Mouse (Mus musculus): ENCODE measurements around the gene Tradd. TPM values are rescaled to one million over a fixed set of nuclear protein-coding genes. Genes with fewer than 3 reads are reported as not detected.

The Tradd gene
- polyA plus RNA-seq, 1 experiment from 2014 or later = 13.2 TPM

- peaks cover 36% of the 10 kb centered on the region for H3K4me1 ChIP-seq
- ATAC-seq = no peak
- no peak overlapping the region for H3K9ac ChIP-seq
- peak overlapping the region; percentile 77 for H3K4me2 ChIP-seq
- whole genome bisulfite sequencing = 15% methylated on average over 10 of the region's 10 CpGs
- H3K4me3 ChIP-seq = peak overlapping the region; percentile 60; the same call in 1 of the 2 replicates
- H3K9me3 ChIP-seq (replicated peaks) = no peaks in the 10 kb centered on the region; the same call in 1 of the 2 replicates
- H3K27ac ChIP-seq = no peak overlapping the region
- peaks cover 96% of the 10 kb centered on the region for H3K27me3 ChIP-seq
- no peaks in the 10 kb centered on the region for H3K36me3 ChIP-seq (ENCODE audit: poor library complexity, severe bottlenecking)
Observed at GRCm38 (mm10) chr8:105265128-105265527, 719 bp upstream of the Tradd start.

DNA sequence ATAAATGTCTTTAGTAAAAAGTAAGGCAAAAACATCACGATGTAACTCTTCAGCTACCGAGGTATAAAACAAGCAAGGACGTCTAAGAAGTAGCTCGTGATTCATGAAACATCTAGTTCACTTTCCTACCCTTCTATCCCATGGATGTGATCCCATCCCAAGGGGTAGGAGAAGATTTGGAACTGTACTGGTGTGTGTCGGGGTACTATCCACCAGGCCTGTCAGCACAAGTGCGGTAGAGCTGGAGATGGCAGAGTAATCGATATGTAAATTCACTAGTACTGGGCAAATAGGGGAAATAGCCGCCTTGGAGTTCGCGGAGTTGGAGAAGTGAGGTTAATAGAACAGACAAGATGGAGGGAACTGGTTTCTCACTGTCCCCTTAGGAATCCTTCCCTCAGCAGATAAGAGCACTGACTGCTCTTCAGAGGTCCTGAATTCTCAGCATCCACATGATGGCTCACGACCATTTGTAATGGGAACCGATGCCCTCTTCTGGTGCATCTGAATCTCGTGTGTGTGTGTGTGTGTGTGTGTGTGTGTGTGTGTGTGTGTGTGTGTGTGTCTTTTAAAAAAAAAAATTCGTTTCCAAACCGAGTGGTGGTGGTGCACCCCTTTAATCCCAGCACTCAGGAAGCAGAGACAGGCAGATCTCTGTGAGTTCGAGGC is 1.0 kb downstream of the Tradd start:
- H3K36me3 ChIP-seq (ENCODE audit: poor library complexity, severe bottlenecking) = no peaks in the 10 kb centered on the region
- peaks cover 96% of the 10 kb centered on the region for H3K27me3 ChIP-seq
- WGBS = 38% methylated on average over 16 of the region's 16 CpGs
- H3K4me3 ChIP-seq = peak overlapping the region; percentile 60; the same call in 1 of the 2 replicates
- H3K9me3 ChIP-seq (replicated peaks) = no peaks in the 10 kb centered on the region; the same call in 1 of the 2 replicates
- H3K27ac ChIP-seq = no peak overlapping the region
- H3K4me1 ChIP-seq = peaks cover 34% of the 10 kb centered on the region
- H3K9ac ChIP-seq = no peak overlapping the region
- no peak for ATAC-seq
- peak overlapping the region; percentile 77 for H3K4me2 ChIP-seq

DNA sequence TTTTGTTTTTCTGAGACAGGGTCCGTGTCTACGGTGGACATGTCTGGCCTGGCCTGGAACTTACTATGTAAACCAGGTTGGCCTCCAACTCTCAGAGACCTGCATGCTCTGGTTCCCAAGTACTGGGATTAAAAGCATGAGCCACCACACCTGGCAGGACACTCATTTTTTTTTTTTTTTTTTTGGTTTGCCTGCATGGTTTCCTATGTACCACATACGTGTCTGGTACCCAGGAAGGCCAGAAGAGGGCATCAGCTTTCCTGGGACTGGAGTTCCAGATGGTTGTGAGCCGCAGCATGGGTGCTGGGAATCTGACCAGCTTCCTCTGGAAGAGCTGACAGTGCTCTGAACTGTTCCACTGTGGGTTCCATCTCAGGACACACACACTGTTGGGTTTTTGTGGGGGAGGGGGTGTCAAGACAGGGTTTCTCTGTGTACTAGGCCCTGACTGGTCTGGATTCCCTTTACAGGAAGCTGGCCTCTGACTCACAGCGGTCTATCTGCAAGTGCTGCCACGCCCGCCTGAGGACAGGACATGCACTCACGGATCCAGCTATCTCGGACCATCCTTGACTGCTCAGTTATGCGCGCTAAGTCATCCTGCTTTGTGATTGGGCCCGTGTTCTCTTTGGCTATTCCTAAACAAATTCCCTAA is 3.0 kb downstream of the Tradd start:
- Histone ChIP-seq H3K27me3 (peaks cover 93% of the 10 kb centered on the region), H3K9ac (no peak overlapping the region), H3K4me2 (no peak overlapping the region), H3K4me3 (no peak overlapping the region), H3K4me1 (peaks cover 29% of the 10 kb centered on the region), H3K36me3 (ENCODE audit: poor library complexity, severe bottlenecking) (no peaks in the 10 kb centered on the region), H3K27ac (no peak overlapping the region), H3K9me3 (replicated peaks) (no peaks in the 10 kb centered on the region; the same call in 1 of the 2 replicates)
- no peak for ATAC-seq
- 87% methylated on average over 12 of the region's 12 CpGs for WGBS

DNA sequence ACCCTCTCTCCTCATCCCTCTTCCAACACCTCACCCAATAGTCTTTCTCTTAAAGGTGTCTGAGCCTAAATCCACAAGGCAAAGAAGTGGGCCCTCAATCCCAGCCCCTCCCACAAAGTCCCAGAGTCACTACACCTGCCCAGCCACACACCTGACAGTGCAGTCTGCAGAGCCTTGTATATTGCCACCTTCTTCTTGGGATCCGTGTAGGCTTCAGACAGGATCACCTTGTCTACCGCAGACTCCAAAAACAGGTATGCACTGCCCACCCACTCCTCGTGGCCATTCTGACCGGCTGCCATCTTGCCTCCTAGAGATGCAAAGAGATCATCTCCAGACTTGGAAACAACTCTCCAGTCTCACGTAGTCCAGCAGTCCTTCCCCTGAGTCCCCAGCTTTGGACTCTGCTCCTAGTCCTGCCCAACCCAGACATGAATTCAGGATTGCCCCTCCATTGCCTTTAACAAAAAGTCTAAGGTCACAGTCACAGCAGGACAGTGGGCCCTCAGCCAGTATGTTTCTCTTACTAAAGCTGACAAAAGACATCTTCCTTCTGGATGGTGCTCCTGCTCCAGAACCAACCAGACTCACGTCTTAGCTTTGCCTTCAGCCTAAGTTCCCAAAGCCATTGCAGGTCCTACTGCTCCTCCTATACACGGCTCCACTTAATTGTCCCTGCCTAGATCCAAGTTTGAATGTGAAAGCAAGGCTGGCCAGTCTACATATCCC is 3.9 kb downstream of the Tradd start:
- Histone ChIP-seq H3K4me2 (no peak overlapping the region), H3K27ac (no peak overlapping the region), H3K36me3 (ENCODE audit: poor library complexity, severe bottlenecking) (no peaks in the 10 kb centered on the region), H3K9ac (no peak overlapping the region), H3K4me1 (peaks cover 29% of the 10 kb centered on the region), H3K4me3 (no peak overlapping the region), H3K27me3 (peaks cover 93% of the 10 kb centered on the region), H3K9me3 (replicated peaks) (no peaks in the 10 kb centered on the region)
- ATAC-seq = no peak
- 59% methylated on average over 7 of the region's 7 CpGs for WGBS

DNA sequence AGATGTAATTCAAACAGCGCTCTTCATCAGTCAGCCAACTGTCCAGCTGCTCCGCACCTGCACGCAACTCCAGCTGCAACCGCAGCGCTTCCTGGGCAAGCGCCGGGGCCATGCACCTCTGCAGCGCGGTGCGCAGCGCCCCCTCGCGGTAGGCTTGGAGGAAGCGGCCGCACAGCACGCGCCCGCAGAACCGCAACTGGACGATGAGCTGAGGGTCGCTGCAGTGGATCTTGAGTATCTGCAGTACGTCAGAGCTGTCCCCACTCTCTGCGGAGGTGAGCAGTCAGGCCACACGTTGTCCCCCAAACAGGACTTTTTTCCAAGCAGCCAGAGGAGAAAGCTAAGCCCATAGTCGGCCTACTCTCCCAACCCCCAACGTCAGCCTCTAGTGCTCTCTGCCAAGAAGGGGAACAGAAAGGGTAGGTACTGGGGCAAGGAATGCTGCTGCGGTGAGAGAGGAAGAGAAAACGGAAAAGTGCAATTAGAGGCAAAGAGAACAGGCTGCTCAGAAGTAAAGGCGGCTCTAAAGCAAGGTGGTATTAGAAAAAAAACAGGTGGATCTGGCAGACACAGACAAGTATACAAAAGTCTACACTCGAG is 4.6 kb downstream of the Tradd start:
- Histone ChIP-seq H3K27me3 (peaks cover 93% of the 10 kb centered on the region), H3K4me1 (peaks cover 28% of the 10 kb centered on the region), H3K4me2 (peak overlapping the region; percentile 79), H3K27ac (no peak overlapping the region), H3K4me3 (peak overlapping the region; percentile 41), H3K9me3 (replicated peaks) (no peaks in the 10 kb centered on the region), H3K9ac (peak overlapping the region; percentile 64), H3K36me3 (ENCODE audit: poor library complexity, severe bottlenecking) (no peaks in the 10 kb centered on the region)
- 4% methylated on average over 30 of the region's 30 CpGs for WGBS
- peak; percentile 51 for ATAC-seq

DNA sequence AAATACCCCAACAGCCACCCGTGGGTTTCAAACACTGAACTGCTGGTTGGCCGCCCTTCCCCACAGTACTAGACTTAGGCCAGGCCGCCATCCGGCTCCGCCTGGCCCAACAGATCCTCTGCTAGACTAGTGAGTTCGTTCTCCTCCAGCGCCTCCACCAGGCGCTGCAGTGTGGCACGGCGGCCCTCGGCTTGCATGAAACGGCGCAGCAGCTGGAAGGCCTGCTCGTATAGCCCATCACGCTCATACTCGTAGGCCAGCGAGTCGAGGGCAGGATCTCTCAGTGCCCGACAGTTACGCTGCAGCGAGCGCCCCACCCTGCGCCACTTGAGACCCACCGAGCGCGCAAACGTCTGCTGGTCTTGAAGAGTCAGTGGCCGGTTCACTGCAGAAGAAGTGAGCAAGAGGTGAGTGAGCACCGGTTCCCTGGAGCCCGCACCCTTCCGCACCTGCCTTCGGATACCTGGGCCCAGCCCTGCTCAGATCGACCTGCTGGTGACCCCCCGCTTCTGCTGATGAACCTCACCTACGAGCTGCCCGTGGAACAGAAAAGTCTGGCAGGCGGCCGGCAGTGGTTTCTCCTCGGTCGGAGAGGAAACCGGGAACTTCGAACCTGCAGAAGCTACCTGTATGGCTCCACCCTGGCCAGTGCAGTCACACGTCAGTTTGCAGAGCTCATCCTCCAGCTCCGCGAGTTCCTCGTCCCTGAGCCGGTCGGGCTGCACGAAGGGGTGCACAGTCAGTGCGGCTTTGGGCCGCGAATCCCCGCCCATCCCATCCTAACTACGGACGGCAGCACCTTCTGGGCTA is 5.3 kb downstream of the Tradd start:
- Histone ChIP-seq H3K9me3 (replicated peaks) (no peaks in the 10 kb centered on the region), H3K4me3 (peak overlapping the region; percentile 41), H3K9ac (peak overlapping the region; percentile 64), H3K27me3 (peaks cover 88% of the 10 kb centered on the region), H3K4me1 (peaks cover 27% of the 10 kb centered on the region), H3K27ac (no peak overlapping the region), H3K4me2 (peak overlapping the region; percentile 79), H3K36me3 (ENCODE audit: poor library complexity, severe bottlenecking) (no peaks in the 10 kb centered on the region)
- WGBS = 2% methylated on average over 55 of the region's 55 CpGs
- peak; percentile 22 for ATAC-seq

DNA sequence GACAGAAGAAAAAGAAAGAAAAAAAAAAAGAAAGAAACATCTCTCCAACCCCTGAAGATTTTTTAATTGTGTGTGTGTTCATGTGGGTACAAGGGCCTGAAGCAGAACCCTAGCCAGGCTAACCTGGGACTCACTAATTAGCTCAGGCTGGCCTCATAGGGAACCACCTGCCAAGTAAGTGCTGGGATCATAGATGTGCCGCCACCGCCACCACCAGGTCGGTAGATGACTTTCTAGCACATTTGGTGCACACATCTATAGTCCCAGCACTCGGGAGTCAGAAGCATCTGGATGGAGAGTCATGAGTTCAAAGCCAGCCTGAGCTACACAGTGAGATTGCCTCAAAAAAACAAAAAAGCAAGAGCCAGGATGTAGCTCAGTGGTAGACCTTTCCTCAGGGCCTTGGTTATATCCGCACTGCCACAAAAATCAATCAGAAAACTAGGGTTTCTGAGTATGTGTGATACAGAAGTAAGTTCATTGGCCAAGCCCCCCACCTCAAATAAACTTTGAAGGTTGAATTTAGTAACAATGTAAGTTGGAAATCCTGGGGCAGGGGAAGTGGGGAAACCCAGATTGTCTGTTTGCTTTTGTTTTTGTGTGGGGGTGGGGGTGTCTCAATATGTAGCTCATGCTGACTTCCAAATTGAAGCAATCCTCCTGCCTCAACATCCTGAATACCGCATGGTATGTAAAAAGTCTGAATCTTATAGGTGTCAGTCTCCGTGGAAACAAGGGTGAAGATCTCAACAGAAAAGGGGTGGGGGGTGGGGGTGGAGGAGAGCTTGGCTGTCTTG is 6.9 kb downstream of the Tradd start:
- 72% methylated on average over 7 of the region's 7 CpGs for WGBS
- ATAC-seq = no peak
- Histone ChIP-seq H3K4me1 (peaks cover 30% of the 10 kb centered on the region), H3K4me2 (no peak overlapping the region), H3K36me3 (ENCODE audit: poor library complexity, severe bottlenecking) (no peaks in the 10 kb centered on the region), H3K27me3 (peaks cover 73% of the 10 kb centered on the region), H3K27ac (no peak overlapping the region), H3K9ac (no peak overlapping the region), H3K9me3 (replicated peaks) (no peaks in the 10 kb centered on the region), H3K4me3 (no peak overlapping the region)

- Histone ChIP-seq H3K4me3 (peak within 1 kb of the TSS; percentile 59), H3K9me3 (replicated peaks) (no peaks in the 10 kb centered on the region), H3K27ac (no peak within 1 kb of the TSS), H3K27me3 (peaks cover 51% of the 10 kb centered on the region), H3K4me1 (peaks cover 29% of the 10 kb centered on the region), H3K9ac (peak within 1 kb of the TSS; percentile 71), H3K4me2 (peak within 1 kb of the TSS; percentile 97), H3K36me3 (ENCODE audit: poor library complexity, severe bottlenecking) (peaks cover 24% of the 10 kb centered on the region)
- ATAC-seq = peak; percentile 12; the same call in 1 of the 2 replicates
- WGBS = 3% methylated on average over 14 of the region's 14 CpGs
Observed at GRCm38 (mm10) chr8:105254966-105255350, 9.5 kb downstream of the Tradd start, which contains the start of gene B3gnt9. TSS of gene B3gnt9 (minus strand) at chr8:105255153.

DNA sequence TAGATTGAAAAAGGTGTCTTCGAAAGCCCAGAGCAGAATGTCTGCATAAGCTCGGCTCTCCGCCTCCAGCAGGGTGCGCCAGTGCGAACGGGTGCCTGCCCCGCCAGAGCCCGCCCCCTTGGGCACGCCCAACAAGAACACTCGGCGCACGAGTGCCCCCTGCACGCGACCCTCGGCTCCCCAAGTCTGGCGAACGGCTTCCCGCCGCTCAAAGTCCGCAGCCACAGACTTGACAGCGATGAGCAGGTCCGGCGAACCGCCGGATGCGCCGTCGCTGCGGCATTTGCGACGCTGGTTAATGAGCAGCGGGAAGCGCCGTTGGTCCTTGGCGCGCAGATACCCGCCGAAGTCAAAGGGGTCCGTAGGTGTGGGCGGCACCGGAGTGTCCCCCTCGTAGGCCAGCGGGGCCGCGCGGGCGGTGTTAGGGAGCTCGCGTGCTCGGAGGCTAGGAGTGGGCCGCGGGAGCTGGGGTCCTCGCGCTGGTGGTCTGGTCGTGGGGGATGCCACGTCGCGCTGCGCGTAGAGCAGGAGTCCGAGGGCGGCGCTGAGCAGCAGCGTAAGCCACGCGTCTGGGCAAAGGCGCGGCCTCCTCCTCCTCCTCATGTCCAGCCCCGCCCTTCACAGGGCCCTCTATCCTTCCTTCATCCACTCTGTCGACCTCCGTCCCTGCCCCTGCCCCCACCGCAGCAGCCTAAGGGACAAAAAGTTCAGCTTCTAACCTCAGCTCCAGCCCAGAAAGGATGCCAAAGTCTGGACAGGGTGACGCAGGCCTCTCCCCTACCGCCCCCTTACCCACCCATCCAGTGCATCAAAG is 10.1 kb downstream of the Tradd start:
- Histone ChIP-seq H3K4me2 (peak overlapping the region; percentile 97), H3K36me3 (ENCODE audit: poor library complexity, severe bottlenecking) (peaks cover 30% of the 10 kb centered on the region), H3K4me3 (peak overlapping the region; percentile 59), H3K9ac (peak overlapping the region; percentile 71), H3K27ac (no peak overlapping the region), H3K27me3 (peaks cover 45% of the 10 kb centered on the region), H3K9me3 (replicated peaks) (no peaks in the 10 kb centered on the region), H3K4me1 (peaks cover 23% of the 10 kb centered on the region)
- WGBS = under 1% methylated on average over 74 of the region's 74 CpGs
- peak; percentile 84 for ATAC-seq

DNA sequence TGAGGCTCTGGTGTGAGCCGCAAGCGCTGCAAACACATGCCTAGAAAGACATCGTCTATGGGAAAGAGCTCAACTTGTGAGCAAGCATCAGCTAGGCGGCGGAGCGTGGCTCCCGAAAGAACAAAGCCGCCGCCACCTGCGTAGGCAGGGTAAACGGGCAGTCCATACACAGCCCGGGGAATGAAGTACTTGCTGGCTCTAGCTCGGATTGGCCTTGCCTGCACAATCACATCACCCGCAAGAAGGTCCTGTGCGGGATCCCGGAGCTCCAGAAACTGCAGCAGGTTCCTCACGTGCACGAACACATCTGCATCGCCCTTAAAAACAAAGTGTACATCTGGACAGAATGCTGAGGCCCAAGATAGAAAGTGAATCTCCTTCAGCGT is 10.7 kb downstream of the Tradd start:
- no peak overlapping the region for H3K27ac ChIP-seq
- H3K27me3 ChIP-seq = peaks cover 39% of the 10 kb centered on the region

More for the DNA sequence above, 10.7 kb downstream of the Tradd start:
- no peaks in the 10 kb centered on the region for H3K9me3 ChIP-seq (replicated peaks)
- H3K4me3 ChIP-seq = peak overlapping the region; percentile 59
- peaks cover 36% of the 10 kb centered on the region for H3K36me3 ChIP-seq (ENCODE audit: poor library complexity, severe bottlenecking)
- peak; percentile 59 for ATAC-seq
- WGBS = 29% methylated on average over 20 of the region's 20 CpGs
- H3K4me1 ChIP-seq = peaks cover 17% of the 10 kb centered on the region
- 0 out of 2 replicates have a peak overlapping the region, but pooled peaks have one; percentile 13 for H3K9ac ChIP-seq
- peak overlapping the region; percentile 97 for H3K4me2 ChIP-seq

Data from forebrain, embryonic 13.5 days (tissue).